Mouse (Mus musculus) cortical plate, adult 2 months (tissue): ENCODE results near the gene Echs1.

Source experiments
- CTCF ChIP-seq: fragments of 200-500 bp; IDR thresholded peaks from 2 replicates; pipeline ENCODE4 v1.5.1; 2011; ENCODE audit warnings: mild to moderate bottlenecking, control low read depth, low read length; ENCODE audit not compliant: insufficient read depth; ENCODE audit errors: extremely low read depth
- POLR2A ChIP-seq: fragments of 200-500 bp; IDR thresholded peaks from 2 replicates; pipeline ENCODE4 v1.6.1; 2011; ENCODE audit warnings: mild to moderate bottlenecking, low read length, control low read depth; ENCODE audit not compliant: insufficient read depth; ENCODE audit errors: extremely low read depth

DNA sequence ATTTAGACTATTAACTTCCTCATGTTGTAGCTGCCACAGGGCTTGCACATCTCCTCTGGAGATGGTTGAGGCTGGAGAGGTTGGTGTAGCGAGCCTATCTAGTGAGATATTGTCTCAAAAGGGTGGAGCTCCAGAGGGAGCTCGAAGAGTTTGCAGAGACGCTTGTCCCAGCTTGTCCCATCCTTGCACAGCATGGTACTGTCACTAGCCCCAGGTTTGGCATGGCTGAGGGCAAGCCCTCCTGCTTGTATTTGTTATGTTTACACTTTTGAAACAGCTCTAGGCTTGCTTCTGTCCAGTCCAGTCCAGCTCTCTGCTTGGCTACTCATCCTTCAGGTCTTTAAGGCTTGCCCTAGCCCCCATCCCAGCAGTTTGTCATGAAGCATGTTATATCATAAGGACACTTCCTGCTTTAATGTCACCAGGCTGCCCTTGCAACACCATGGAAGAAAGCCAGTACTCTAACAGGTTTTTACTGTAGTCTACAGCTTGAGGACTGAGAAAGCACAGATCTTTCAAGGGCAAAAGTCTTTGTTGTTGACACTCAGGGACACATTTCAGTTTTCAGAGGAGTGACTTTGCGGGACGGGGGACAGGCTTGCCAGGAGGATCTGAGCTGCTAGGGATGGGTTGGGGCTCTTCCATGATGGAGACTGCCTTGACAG lies 19.0 kb upstream of the Echs1 start:
- TF ChIP-seq CTCF (no peak), POLR2A (no peak)
